Mouse (Mus musculus): Measurements from ENCODE around the gene Fbxl22. TPM values are rescaled to one million over a fixed set of nuclear protein-coding genes. Genes with fewer than 3 reads are reported as not detected.

The Fbxl22 gene
- polyA plus RNA-seq, 1 experiment = 8.0 TPM

DNA sequence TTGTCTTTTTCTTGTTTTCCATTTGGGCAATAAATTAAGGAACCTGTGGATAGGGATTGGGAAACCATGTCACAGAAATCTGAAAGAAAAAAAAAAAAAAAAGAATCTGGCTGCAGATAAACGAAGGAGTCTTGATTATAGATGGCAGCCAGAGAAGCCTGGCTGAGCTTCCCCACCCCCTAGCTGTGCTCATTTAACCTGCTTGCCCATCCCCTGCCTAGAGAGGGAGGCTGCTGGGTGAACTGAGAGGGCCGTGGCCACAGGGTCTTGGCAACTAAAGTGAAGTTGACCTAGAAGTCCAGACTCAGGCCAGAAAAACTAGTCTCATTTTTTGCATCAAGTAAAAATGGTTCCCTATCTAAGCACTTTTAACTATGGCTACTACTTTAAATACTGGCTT lies 3.4 kb downstream of the Fbxl22 start:
- no peaks in the 10 kb centered on the region for H3K79me2 ChIP-seq (ENCODE audit: control insufficient read depth, insufficient read depth)
- peak overlapping the region; percentile 98 for H3K4me2 ChIP-seq (ENCODE audit: low read depth)
- H3K27me3 ChIP-seq (ENCODE audit: control insufficient read depth, insufficient read depth, insufficient read length) = no peaks in the 10 kb centered on the region
- no peak for TF ChIP-seq E2F4 (IDR thresholded peaks at IDR 0.05; ENCODE audit: insufficient read depth)
- TF ChIP-seq SRF (IDR thresholded peaks at IDR 0.05; ENCODE audit: control insufficient read depth, insufficient read length, low read depth) = no peak
- no peak for TF ChIP-seq REST (IDR thresholded peaks at IDR 0.05; ENCODE audit: insufficient read depth, insufficient read length)
- TF ChIP-seq POLR2A (IDR thresholded peaks at IDR 0.05; ENCODE audit: insufficient read length, low read depth) = no peak
- no peak for TF ChIP-seq MYOG (IDR thresholded peaks at IDR 0.05; ENCODE audit: control insufficient read depth in 1 of 3, insufficient read depth in 1 of 3, insufficient read length in 2 of 3, low read depth in 2 of 3)
- no peak for TF ChIP-seq USF1 (IDR thresholded peaks at IDR 0.05; ENCODE audit: low read depth)
- no peak for TF ChIP-seq CEBPB (IDR thresholded peaks at IDR 0.05; ENCODE audit: insufficient read depth, poor library complexity, severe bottlenecking)
- H3K36me3 ChIP-seq (ENCODE audit: control insufficient read depth, insufficient read depth) = peaks cover 8% of the 10 kb centered on the region
- H3ac ChIP-seq (ENCODE audit: control insufficient read depth, insufficient read length) = peak overlapping the region; percentile 11
- H3K4me3 ChIP-seq = peak overlapping the region; percentile 38

DNA sequence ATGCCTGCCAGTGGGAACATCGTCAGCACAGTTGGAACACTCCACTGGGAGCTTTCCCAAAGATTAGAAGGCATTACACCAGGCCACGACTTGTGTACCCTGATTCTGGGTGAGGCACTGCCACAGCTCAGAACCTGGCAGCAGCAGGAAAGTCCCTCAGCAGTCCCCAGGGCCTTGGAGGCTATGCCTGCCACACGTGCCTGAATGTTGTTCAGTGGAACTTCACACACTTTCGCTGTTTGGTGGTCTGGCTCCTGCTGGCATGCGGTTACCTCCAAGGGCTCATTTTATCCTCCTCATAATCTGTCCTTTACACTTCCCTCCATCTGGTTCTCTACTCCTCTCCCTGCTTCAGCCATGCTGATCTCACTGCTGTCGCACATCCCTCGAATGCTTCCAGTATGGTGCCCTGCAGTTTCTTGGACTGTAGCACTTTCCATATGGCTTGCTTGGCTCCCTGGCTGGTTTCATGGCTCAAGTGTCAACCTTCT lies 4.0 kb downstream of the Fbxl22 start:
- no peak overlapping the region for H3ac ChIP-seq (ENCODE audit: control insufficient read depth, insufficient read length)
- H3K4me2 ChIP-seq (ENCODE audit: low read depth) = peak overlapping the region; percentile 98
- peaks cover 8% of the 10 kb centered on the region for H3K36me3 ChIP-seq (ENCODE audit: control insufficient read depth, insufficient read depth)
- H3K4me3 ChIP-seq = peak overlapping the region; percentile 38
- TF ChIP-seq POLR2AphosphoS2 (IDR thresholded peaks at IDR 0.05; ENCODE audit: insufficient read length, low read depth) (no peak), CEBPB (IDR thresholded peaks at IDR 0.05; ENCODE audit: insufficient read depth, poor library complexity, severe bottlenecking) (no peak), TCF12 (IDR thresholded peaks at IDR 0.05; ENCODE audit: insufficient read depth, poor library complexity, severe bottlenecking) (no peak), POLR2A (IDR thresholded peaks at IDR 0.05; ENCODE audit: insufficient read length, low read depth) (no peak), MYOD1 (IDR thresholded peaks at IDR 0.05; ENCODE audit: control insufficient read depth in 1 of 3, insufficient read length in 2 of 3, low read depth in 2 of 3) (no peak), MYOG (IDR thresholded peaks at IDR 0.05; ENCODE audit: control insufficient read depth in 1 of 3, insufficient read depth in 1 of 3, insufficient read length in 2 of 3, low read depth in 2 of 3) (no peak), E2F4 (IDR thresholded peaks at IDR 0.05; ENCODE audit: insufficient read depth) (no peak), MAX (IDR thresholded peaks at IDR 0.05; ENCODE audit: low read depth) (no peak), USF1 (IDR thresholded peaks at IDR 0.05; ENCODE audit: low read depth) (no peak), TCF3 (IDR thresholded peaks at IDR 0.05; ENCODE audit: insufficient read length, low read depth) (no peak), REST (IDR thresholded peaks at IDR 0.05; ENCODE audit: insufficient read depth, insufficient read length) (no peak), SRF (IDR thresholded peaks at IDR 0.05; ENCODE audit: control insufficient read depth, insufficient read length, low read depth) (no peak)
- H3K27me3 ChIP-seq (ENCODE audit: control insufficient read depth, insufficient read depth, insufficient read length) = no peaks in the 10 kb centered on the region
- H3K79me2 ChIP-seq (ENCODE audit: control insufficient read depth, insufficient read depth) = no peaks in the 10 kb centered on the region

DNA sequence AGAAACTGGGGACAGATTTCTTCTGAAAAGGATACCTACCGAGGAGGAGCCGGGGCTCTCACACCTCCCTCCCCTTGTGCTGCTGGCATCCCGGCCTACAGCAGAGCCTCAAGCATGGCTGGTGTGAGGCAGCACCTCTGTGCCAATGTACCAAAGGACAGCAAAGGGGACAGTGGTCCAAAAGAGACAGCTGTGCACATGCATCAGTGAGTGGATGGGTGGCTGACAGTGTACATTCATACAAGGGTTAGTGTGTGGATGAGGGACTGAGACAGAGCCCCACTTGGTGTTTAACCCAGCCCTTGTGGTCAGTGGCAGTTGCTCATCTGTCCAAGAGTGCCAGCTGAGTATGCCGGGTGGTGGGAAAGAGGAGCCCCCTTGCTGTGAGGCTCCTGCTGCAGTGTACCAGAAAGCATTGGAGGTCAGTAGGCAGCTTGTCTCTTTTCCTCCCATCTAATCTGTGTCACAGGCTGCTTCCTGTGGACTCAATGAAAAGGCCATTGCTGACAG lies 5.4 kb downstream of the Fbxl22 start:
- no peak overlapping the region for H3ac ChIP-seq (ENCODE audit: control insufficient read depth, insufficient read length)
- H3K4me2 ChIP-seq (ENCODE audit: low read depth) = no peak overlapping the region
- H3K79me2 ChIP-seq (ENCODE audit: control insufficient read depth, insufficient read depth) = no peaks in the 10 kb centered on the region
- H3K4me3 ChIP-seq = no peak overlapping the region
- H3K36me3 ChIP-seq (ENCODE audit: control insufficient read depth, insufficient read depth) = peaks cover 13% of the 10 kb centered on the region
- no peaks in the 10 kb centered on the region for H3K27me3 ChIP-seq (ENCODE audit: control insufficient read depth, insufficient read depth, insufficient read length)
- TF ChIP-seq USF1 (IDR thresholded peaks at IDR 0.05; ENCODE audit: low read depth) (no peak), CEBPB (IDR thresholded peaks at IDR 0.05; ENCODE audit: insufficient read depth, poor library complexity, severe bottlenecking) (no peak), REST (IDR thresholded peaks at IDR 0.05; ENCODE audit: insufficient read depth, insufficient read length) (no peak), TCF12 (IDR thresholded peaks at IDR 0.05; ENCODE audit: insufficient read depth, poor library complexity, severe bottlenecking) (peak; percentile 74), MYOD1 (IDR thresholded peaks at IDR 0.05; ENCODE audit: control insufficient read depth in 1 of 3, insufficient read length in 2 of 3, low read depth in 2 of 3) (peak in 2 of 3 experiments; percentile 92 to 94), SRF (IDR thresholded peaks at IDR 0.05; ENCODE audit: control insufficient read depth, insufficient read length, low read depth) (no peak), E2F4 (IDR thresholded peaks at IDR 0.05; ENCODE audit: insufficient read depth) (no peak), POLR2A (IDR thresholded peaks at IDR 0.05; ENCODE audit: insufficient read length, low read depth) (no peak), MYOG (IDR thresholded peaks at IDR 0.05; ENCODE audit: control insufficient read depth in 1 of 3, insufficient read depth in 1 of 3, insufficient read length in 2 of 3, low read depth in 2 of 3) (peak; percentile 40 to 97 (median 84)), MAX (IDR thresholded peaks at IDR 0.05; ENCODE audit: low read depth) (no peak), POLR2AphosphoS2 (IDR thresholded peaks at IDR 0.05; ENCODE audit: insufficient read length, low read depth) (peak; percentile 33), TCF3 (IDR thresholded peaks at IDR 0.05; ENCODE audit: insufficient read length, low read depth) (peak; percentile 67)

DNA sequence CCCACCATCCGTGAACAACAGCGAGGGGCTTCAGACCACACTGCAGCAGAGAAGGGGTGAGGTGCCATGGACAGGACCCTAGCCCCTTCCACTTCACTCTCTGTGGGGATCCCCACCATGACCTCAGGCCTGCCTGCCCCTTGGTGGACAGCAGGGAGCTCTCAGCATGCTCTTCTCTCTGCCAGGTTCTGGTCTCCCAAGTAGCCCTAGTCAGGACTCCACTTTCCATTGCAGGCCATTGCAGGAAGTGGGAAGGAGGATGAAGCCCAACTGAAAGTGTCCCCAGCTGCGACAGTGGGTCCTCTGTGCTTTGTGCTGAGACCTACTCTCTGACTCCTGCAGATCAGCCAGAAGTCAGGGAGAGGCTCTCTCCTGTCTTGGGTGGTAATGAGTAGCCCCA lies 6.7 kb downstream of the Fbxl22 start:
- H3K27me3 ChIP-seq (ENCODE audit: control insufficient read depth, insufficient read depth, insufficient read length) = no peaks in the 10 kb centered on the region
- H3K36me3 ChIP-seq (ENCODE audit: control insufficient read depth, insufficient read depth) = peaks cover 16% of the 10 kb centered on the region
- H3K79me2 ChIP-seq (ENCODE audit: control insufficient read depth, insufficient read depth) = no peaks in the 10 kb centered on the region
- no peak overlapping the region for H3K4me3 ChIP-seq
- no peak overlapping the region for H3ac ChIP-seq (ENCODE audit: control insufficient read depth, insufficient read length)
- H3K4me2 ChIP-seq (ENCODE audit: low read depth) = no peak overlapping the region
- TF ChIP-seq USF1 (IDR thresholded peaks at IDR 0.05; ENCODE audit: low read depth) (no peak), POLR2AphosphoS2 (IDR thresholded peaks at IDR 0.05; ENCODE audit: insufficient read length, low read depth) (no peak), SRF (IDR thresholded peaks at IDR 0.05; ENCODE audit: control insufficient read depth, insufficient read length, low read depth) (no peak), MYOG (IDR thresholded peaks at IDR 0.05; ENCODE audit: control insufficient read depth in 1 of 3, insufficient read depth in 1 of 3, insufficient read length in 2 of 3, low read depth in 2 of 3) (no peak), E2F4 (IDR thresholded peaks at IDR 0.05; ENCODE audit: insufficient read depth) (no peak), TCF12 (IDR thresholded peaks at IDR 0.05; ENCODE audit: insufficient read depth, poor library complexity, severe bottlenecking) (no peak), CEBPB (IDR thresholded peaks at IDR 0.05; ENCODE audit: insufficient read depth, poor library complexity, severe bottlenecking) (no peak)
